Mouse (Mus musculus) effector memory CD4-positive, alpha-beta T cell, adult 5 months (primary cell): ENCODE data around the gene Serpinb7. TPM values are rescaled to one million over a fixed set of nuclear protein-coding genes. Genes with fewer than 3 reads are reported as not detected.

Experiments
- polyA plus RNA-seq: library from polyadenylated mRNA; unstranded; fragments of 100-300 nt; shearing (Covaris generic); gene quantifications from one replicate; pipeline ENCODE4 v1.2.1, GENCODE M21; 2017

Serpinb7 gene
- not detected for polyA plus RNA-seq

GRCm38 (mm10) chr1:107399355-107399754 lies at the start of gene Serpinb7:
TSS of gene Serpinb7 (plus strand) at chr1:107399655.

GRCm38 (mm10) chr1:107360898-107361297 lies 38.6 kb upstream of the Serpinb7 start, which contains the start of gene Serpinb11:
TSS of gene Serpinb11 (plus strand) at chr1:107361198.

Other genes starting within 250 kb of the Serpinb7 start
- gene Serpinb3b, start 121.3 kb upstream of the Serpinb7 start, polyA plus RNA-seq: not detected
- gene Serpinb3c, start 121.3 kb upstream of the Serpinb7 start, polyA plus RNA-seq: not detected
- not detected for gene Serpinb11, start 38.5 kb upstream of the Serpinb7 start, polyA plus RNA-seq
- not detected for gene Serpinb2, start 111.8 kb downstream of the Serpinb7 start, polyA plus RNA-seq
- not detected for gene Serpinb8, start 190.4 kb downstream of the Serpinb7 start, polyA plus RNA-seq